8 mouse cellular contexts compared by ENCODE assay signal in genomic region chr6:34384110-34384661, GRCm38 (mm10). TPM values are rescaled to one million over a fixed set of nuclear protein-coding genes. Genes with fewer than 3 reads are reported as not detected.
DNase-seq lines count a peak whose midpoint lies in the region; ATAC-seq lines count a peak whose summit lies in the region.

Akr1b10 (plus strand) TSS chr6:34384218.

- WGBS in hindbrain, embryonic 11.5 days: 2% methylated on average over 17 of the region's 17 CpGs
- WGBS in lung, embryonic 16.5 days: under 1% methylated on average over 17 of the region's 17 CpGs

- H3K36me3 ChIP-seq in hindbrain, embryonic 11.5 days (ENCODE audit: control insufficient read depth, insufficient read depth, low read length): no peaks in the 10 kb centered on the region
- H3K36me3 ChIP-seq in lung, embryonic 16.5 days (ENCODE audit: control insufficient read depth, insufficient read depth, low read length): no peaks in the 10 kb centered on the region

- no peaks in the 10 kb centered on the region for H3K27me3 ChIP-seq in hindbrain, embryonic 11.5 days (ENCODE audit: control insufficient read depth, insufficient read depth, low read length)
- H3K27me3 ChIP-seq in lung, embryonic 16.5 days (ENCODE audit: control insufficient read depth, insufficient read depth, low read depth, low read length): no peaks in the 10 kb centered on the region

- peak within 1 kb of the TSS; percentile 7; the same call in 1 of the 2 replicates for H3K9ac ChIP-seq in hindbrain, embryonic 11.5 days (ENCODE audit: low read depth, low read length)
- H3K9ac ChIP-seq in lung, embryonic 16.5 days (ENCODE audit: low read length): peak within 1 kb of the TSS; percentile 60

- peak; percentile 57 for ATAC-seq in hindbrain, embryonic 11.5 days (ENCODE audit: low FRiP score)
- ATAC-seq in lung, embryonic 16.5 days (ENCODE audit: low read depth): peak; percentile 90

- peak within 1 kb of the TSS; percentile 24 for H3K4me3 ChIP-seq in hindbrain, embryonic 11.5 days (ENCODE audit: low read depth, low read length)
- H3K4me3 ChIP-seq in lung, embryonic 16.5 days (ENCODE audit: low read length): peak within 1 kb of the TSS; percentile 51

- no peak within 1 kb of the TSS for H3K27ac ChIP-seq in hindbrain, embryonic 11.5 days (ENCODE audit: low read depth, low read length)
- H3K27ac ChIP-seq in lung, embryonic 16.5 days (ENCODE audit: low read length): peak within 1 kb of the TSS; percentile 76

- no peaks in the 10 kb centered on the region for H3K4me1 ChIP-seq in hindbrain, embryonic 11.5 days (replicated peaks; ENCODE audit: control insufficient read depth, insufficient read depth, low read length)
- H3K4me1 ChIP-seq in lung, embryonic 16.5 days (replicated peaks; ENCODE audit: control insufficient read depth, insufficient read depth, low read length): 0 out of 2 replicates have a peak, but pooled peaks cover 3% of the 10 kb centered on the region

- DNase-seq in NIH3T3 (ENCODE audit: low read depth): peak; percentile 91
- DNase-seq in cerebellum, adult 9-11 months: peak; percentile 80
- peak; percentile 69 to 80 for DNase-seq in frontal cortex, postnatal 10 days (ENCODE audit: low spot score in 2 of 2)
- peak; percentile 66 for DNase-seq in hindbrain, embryonic 11.5 days (ENCODE audit: low spot score)
- DNase-seq in layer of hippocampus, adult 9-11 months: peak; percentile 86
- peak; percentile 83 for DNase-seq in ovary, adult 18-20 months (ENCODE audit: low spot score)
- DNase-seq in thymus, postnatal 10 days (ENCODE audit: low spot score in 2 of 2): peak; percentile 50 to 64

- no peaks in the 10 kb centered on the region for H3K9me3 ChIP-seq in hindbrain, embryonic 11.5 days (ENCODE audit: control insufficient read depth, low read length)
- no peaks in the 10 kb centered on the region for H3K9me3 ChIP-seq in lung, embryonic 16.5 days (ENCODE audit: control insufficient read depth, low read length)

- H3K4me2 ChIP-seq in hindbrain, embryonic 11.5 days (replicated peaks; ENCODE audit: low read depth, low read length): peak within 1 kb of the TSS; percentile 45
- H3K4me2 ChIP-seq in lung, embryonic 16.5 days (ENCODE audit: low read depth, low read length): peak within 1 kb of the TSS; percentile 84

RNA-seq across cellular contexts. Expression of gene Akr1b10, which starts in this region (rescaled TPM):
- polyA plus RNA-seq in hindbrain, embryonic 11.5 days (2014; fragmentation: Nextera tagmentation; extraction: Ambion mirVana): 14.8 and 18.5 TPM in 2 replicates
- polyA plus RNA-seq in lung, embryonic 16.5 days (2015; fragmentation: Nextera tagmentation; extraction: Ambion mirVana): 25.3 and 28.2 TPM in 2 replicates
